Mouse (Mus musculus) right cerebral cortex, postnatal 14 days (tissue): ENCODE measurements around the gene Slc22a1.

ENCODE experiments used
- DNase-seq: peaks from one replicate; pipeline ENCODE4 v3.0.0; 2022

Gene Slc22a1

DNA sequence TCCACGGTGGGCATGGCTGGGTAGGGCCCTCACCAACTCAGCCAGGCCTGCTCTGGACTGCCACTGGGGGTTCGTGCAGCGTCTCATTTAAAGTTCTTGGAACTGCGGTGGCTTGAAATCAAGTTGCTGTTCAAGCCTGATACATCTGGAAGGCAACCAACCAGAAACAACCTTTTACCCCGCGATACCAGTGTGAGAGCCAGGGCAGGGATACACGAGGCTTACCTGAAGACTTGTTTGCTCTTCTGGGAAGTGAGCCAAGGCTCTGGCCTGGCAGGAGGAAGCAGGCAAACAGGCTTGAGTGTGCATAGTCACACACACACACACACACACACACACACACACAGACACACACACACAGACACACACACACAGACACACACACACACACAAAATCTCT lies at the start of gene Slc22a1:
TSS of gene Slc22a1 (minus strand) at position 184 of the 400 bp plus-strand sequence.
- no peak for DNase-seq

- DNase-seq: peak; percentile 17
These were observed 49.4 kb upstream of the Slc22a1 start for GRCm38 (mm10) chr17:12724767-12725744.

DNA sequence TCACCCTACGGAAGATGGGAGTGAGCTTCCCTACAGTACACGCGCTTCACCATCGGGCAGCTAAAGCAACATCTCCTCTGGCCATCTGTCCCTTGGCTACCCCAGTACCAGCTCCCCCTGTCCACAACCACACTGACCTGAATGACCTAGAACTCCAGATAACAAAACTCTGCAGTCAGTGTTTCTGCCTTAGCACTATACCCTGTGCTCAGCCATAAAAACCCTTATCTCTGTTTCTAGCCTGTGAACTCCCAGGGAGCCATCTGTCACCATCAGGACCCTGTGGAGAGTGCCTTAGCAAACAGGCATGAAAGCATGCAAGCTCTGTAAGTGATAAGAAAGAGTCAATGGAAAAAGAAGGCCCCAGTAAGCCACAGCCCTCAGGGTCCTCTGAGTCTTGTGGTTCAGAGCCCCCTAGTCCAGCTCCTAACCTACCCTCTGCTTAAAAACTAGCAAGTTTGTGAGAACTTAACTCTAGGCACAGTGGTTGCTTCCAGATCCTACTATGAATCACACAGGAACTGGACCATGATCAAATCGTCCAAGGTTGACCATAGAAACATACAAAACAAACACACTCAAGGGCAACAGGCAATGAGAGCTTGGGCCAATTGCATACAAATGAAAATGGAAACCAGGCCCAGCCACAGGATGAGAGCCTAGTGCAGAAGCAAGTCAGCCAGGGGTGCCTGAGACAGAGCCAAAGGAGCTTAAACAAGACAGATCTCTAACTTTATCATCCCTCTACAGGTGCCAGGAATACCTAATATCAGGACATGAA lies 48.5 kb upstream of the Slc22a1 start:
- DNase-seq: no peak

- DNase-seq: no peak
These were observed 47.0 kb upstream of the Slc22a1 start for GRCm38 (mm10) chr17:12722622-12723021.

DNA sequence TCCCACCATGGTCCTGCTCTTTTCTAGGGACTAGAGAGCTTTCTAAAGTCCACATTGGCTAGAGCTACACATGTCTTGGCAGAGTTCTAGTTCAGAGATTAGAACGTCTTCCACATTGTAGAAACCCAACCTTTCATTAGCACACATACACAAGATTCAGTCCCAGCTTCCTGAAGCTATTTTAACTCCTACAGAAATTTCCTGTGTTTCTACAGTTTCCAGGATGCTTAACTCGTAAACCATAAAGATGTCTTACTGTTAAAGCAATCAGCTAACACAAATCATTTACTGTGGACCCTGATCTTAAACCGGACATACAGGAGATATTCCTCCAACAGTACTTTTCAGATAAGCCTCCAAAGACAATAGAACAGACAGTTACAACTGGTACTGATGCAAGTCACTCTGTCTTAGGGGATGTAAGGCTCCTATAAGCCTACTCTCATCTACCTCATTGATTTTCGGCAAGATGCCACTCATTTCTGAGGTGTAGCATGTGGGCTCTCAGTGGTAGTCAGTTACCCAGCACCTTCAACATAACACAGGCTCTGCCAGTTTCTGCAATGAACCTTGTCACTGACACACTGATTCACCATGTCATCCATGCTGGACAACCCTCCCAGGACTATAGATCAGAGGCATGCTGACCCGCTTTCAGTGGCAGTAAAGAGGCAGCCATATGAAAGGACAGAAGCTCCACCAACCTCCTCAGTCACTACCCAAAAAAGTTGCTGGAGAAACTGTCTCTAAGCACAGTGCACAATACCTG lies 45.7 kb upstream of the Slc22a1 start:
- no peak for DNase-seq

- DNase-seq: no peak
These were observed 42.6 kb upstream of the Slc22a1 start for GRCm38 (mm10) chr17:12718251-12718650.

DNA sequence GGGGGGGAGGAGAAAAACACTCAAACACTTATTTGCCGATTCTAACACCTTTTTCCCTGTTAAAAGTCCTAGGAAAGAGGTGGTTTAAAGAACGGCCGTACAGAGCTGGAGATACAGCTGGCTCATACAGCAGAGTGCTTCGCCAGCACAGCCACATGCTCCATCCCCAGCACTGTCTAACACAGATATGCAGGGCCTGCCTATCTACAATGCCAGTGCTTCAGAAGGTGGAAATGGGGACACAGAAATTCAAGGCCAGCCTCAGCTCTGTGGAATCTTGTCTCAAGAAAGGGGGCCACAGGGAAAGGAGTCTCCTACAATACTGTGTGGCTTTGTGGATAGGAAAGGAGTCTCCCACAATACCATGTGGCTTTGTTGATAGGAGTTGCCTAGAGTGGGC lies 41.8 kb upstream of the Slc22a1 start:
- no peak for DNase-seq

DNA sequence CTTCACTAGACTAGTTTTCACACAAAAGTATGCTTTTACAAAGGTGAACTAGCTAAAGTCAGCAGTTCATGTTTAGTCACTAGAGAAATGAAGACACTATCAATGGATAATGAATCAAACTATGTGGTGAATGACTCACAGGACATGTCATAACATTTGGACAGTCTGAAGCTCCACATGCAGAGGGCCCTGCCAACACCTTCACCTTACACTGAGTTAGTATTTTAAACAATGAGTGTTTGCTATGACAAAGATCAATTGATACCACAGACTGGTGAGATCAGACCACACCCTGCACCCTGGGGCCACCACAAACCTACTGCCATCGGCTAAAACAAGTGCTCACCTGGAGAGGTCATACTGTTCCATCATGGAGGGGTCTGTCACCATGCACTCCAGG lies 39.4 kb upstream of the Slc22a1 start:
- DNase-seq: no peak

- no peak for DNase-seq
These were observed 38.5 kb upstream of the Slc22a1 start for GRCm38 (mm10) chr17:12714080-12714561.

GRCm38 (mm10) chr17:12712993-12713392 lies 37.4 kb upstream of the Slc22a1 start:
- DNase-seq: no peak

DNA sequence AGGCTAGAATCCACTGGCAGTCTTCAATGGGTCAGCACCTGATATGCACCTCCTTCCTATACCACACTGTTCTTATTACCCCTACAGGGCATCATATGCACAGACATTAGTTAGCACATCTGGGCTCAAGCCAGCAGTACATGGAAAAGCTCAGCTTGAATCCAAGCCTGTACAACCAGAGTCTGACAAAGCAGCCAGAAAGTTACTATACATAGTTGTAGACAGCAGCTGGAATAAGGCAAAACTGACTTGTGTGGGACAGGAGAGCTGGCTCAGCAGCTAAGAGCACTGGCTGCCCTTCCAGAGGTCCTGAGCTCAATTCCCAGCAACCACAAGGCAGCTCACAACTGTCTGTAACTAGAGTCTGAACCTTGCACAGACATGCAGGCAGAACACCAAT lies 36.6 kb upstream of the Slc22a1 start:
- no peak for DNase-seq

GRCm38 (mm10) chr17:12710976-12711375 lies 35.3 kb upstream of the Slc22a1 start:
- DNase-seq: no peak

DNA sequence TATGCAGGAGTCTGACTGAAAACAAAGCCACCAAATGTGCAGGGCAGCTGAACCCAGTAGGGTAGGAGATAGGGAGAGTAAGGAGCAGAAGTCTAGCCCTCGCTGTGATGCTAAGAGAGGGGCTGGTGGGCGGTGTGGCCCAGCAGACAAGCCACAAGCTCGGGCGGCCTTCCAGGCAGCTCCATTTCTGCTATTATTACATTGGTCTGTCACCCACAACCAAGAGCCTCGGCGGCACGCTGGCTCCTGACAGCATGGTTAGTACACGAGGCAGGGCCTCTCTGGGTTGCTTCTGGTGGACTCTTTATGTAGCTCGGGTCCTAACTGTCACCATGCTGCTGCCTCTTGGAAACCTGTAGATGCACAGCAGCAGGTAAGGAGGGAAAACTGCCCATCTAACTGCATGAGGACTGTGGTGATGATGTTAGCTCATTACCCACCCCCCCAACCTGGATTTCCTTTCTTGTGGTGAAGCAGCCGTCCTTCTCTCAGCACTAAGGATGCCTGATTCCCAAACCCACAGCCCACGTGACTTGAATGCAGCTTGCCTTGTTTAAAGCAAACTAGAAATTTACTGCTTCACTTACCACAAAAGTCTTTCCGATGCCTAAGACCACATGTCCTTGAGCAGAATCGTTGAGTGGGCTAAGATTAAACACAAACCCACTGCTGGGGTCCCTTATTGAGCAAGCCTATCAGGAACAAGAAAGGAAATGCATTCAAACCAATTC lies 34.6 kb upstream of the Slc22a1 start:
- peak; percentile 23 for DNase-seq

DNA sequence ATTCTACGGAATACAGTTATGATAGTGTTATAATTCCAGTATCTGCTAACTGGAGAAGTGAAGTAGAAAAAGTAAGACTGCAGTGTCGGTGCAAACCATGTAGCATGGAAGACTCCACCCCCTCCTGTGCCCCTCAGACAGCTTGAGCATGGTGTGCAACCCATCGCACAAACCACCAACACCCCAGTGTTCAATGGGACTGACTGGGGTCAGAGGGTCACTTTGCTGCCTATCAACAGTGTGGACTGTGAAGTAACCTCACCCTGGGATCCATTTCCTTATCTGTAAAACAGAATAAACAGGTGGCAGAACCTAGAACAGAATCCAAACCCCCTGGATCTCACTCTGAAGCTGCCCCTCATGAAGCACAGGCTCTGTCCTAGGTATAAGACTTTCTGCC lies 32.8 kb upstream of the Slc22a1 start:
- no peak for DNase-seq

DNA sequence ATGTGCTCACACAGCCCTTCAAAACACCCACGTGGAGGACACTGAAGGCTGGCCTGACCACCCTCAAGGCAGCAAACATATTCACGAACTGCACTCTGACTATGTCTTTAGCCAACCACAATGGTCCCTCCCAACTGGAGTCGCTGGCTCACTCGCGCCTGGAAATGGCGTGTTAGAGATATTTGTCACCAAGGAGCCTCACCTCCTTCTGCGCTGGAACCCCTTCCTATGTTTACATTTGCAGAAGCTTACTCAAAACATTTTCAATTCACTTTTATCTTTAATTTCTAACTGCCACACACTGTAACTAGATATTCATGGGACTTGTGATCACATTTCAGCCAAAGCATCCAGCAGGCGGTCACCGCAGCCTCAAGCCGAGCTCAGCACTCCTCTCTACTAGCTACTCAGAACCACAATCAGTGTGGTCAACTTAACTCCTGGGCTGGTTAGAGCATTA lies 31.0 kb upstream of the Slc22a1 start:
- DNase-seq: no peak

DNA sequence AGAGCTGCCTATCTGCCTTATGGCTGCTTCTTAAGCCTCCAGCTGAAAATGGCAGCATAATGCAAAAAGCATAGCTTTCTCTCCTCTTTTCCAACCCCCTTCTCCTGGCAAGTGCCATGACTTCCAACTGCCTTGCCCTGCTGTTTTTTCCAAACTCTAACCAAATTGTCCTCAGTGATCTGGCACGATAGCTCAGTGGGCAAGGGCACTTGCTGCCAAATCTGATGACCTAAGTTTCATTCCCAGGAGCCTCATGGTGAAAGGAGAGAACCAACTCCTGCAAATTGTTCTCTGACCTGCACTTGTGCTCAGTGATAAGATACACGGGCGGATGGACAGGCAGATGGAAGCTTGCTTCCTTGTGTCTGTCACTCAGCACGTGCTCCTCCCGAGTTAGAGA lies 27.3 kb upstream of the Slc22a1 start:
- no peak for DNase-seq

DNA sequence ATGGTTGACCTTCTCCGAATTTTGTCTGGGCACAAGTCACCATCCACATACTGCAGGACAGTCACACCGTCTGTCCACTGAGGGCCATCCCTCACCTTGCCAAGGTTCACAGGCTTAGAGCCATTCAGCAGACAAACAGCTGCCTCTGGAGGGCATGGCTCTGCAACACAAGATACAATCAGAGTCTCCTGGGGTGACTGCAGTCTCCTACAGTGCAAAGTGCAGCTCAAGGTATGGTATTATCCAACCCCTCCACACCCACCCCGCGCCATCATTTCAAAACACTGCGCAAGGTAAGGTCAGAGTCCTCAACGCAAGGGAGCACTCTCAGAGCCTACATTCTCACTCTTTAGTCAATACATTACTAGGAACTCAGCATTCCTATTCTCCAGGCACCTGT lies 24.7 kb upstream of the Slc22a1 start:
- DNase-seq: no peak

DNA sequence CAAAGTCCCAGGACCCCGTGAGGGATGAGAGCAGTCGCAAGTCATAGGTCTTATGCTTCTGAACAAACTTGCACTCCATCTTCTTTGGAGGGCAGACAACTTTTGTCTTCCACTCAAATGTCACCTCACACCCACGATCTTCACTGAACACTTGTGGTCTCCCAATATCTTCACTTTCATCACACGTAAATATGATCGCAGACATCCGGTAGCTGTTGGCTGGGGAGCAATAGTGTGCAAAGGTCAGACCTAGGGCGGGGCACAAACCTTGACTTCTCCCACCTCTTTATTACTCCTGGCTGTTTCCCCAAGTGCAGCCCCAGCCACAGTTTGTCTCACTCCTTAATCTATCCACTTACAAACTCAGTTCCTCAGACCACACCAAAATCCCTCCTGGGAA lies 16.3 kb upstream of the Slc22a1 start:
- no peak for DNase-seq

DNA sequence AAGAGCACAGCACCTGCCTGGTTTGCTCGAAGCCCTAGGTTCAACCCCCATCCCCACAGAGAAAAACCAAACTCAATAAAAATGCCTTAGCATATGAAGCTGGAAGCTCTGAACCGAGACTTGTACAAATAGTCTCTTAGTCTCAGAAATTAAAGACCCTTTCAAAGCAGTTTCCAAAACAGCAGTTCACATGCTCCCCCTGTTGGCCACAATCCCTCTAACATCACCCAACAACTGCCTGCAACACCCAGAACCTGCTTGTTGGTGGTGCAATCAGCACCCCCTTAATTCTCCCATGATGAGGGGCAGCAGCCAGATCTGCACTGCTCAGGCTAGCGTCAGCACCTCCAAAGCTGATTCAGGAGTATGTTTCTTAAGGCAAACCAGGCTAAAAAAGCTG lies 13.9 kb upstream of the Slc22a1 start:
- peak; percentile 52 for DNase-seq

- DNase-seq: no peak
These were observed 12.9 kb upstream of the Slc22a1 start for GRCm38 (mm10) chr17:12688427-12689110.

- no peak for DNase-seq
These were observed 9.4 kb upstream of the Slc22a1 start for GRCm38 (mm10) chr17:12684928-12685624.
